Comparison of ENCODE assay signal across 8 mouse cellular contexts in the genomic region with DNA sequence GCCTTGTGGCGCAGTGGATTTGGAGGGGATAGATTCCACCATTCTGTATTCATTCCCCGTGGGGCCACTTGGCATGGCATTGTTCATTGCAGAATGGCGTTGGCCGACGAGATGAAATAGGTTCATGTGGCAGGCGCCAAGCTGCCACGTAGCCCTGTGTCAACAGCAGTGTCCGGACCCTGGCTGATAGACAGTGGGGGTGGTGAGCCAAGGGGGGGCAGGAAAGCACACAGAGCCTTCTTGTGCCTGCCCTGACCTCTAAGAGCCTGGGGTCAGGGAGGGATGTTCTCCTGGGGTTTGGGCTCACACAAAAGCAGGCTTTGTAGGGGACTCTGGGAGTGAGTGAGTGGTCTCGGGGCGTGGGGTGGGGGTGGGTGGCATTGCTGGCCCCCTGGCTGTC. TPM values are rescaled to one million over a fixed set of nuclear protein-coding genes. Genes with fewer than 3 reads are reported as not detected.
DNase-seq lines count a peak whose midpoint lies in the region; ATAC-seq and TF ChIP-seq lines count a peak whose summit lies in the region.

No protein-coding gene starts in this region.

- TF ChIP-seq EP300 in lung, postnatal 0 days (IDR thresholded peaks at IDR 0.05): no peak

- no peaks in the 10 kb centered on the region for H3K36me3 ChIP-seq in lung, postnatal 0 days (ENCODE audit: insufficient read depth, low read length)
- H3K36me3 ChIP-seq in limb, embryonic 12.5 days: peaks cover 20% of the 10 kb centered on the region

- H3K9me3 ChIP-seq in lung, postnatal 0 days (ENCODE audit: low read length): no peaks in the 10 kb centered on the region
- H3K9me3 ChIP-seq in limb, embryonic 12.5 days: no peaks in the 10 kb centered on the region

- peak; percentile 17; the same call in 1 of the 2 replicates for ATAC-seq in lung, postnatal 0 days
- no peak for ATAC-seq in limb, embryonic 12.5 days (ENCODE audit: insufficient number of reproducible peaks, insufficient read depth, low FRiP score, low TSS enrichment, low read depth)

- no peaks in the 10 kb centered on the region for H3K4me1 ChIP-seq in lung, postnatal 0 days (ENCODE audit: insufficient read depth, low read depth, low read length)
- 0 out of 2 replicates have a peak, but pooled peaks cover 3% of the 10 kb centered on the region for H3K4me1 ChIP-seq in limb, embryonic 12.5 days (replicated peaks)

- no peak overlapping the region for H3K9ac ChIP-seq in lung, postnatal 0 days (replicated peaks; ENCODE audit: low read depth)
- H3K9ac ChIP-seq in limb, embryonic 12.5 days (replicated peaks): no peak overlapping the region

- TF ChIP-seq CTCF in lung, postnatal 0 days (IDR thresholded peaks at IDR 0.05): no peak

- no peak overlapping the region for H3K4me3 ChIP-seq in lung, postnatal 0 days (ENCODE audit: low read depth, low read length)
- no peak overlapping the region for H3K4me3 ChIP-seq in limb, embryonic 12.5 days (replicated peaks)

- H3K27ac ChIP-seq in lung, postnatal 0 days (ENCODE audit: low read length): no peak overlapping the region
- 0 out of 2 replicates have a peak overlapping the region, but pooled peaks have one; percentile 26 for H3K27ac ChIP-seq in limb, embryonic 12.5 days

- peak; percentile 94 for DNase-seq in heart, adult 11 months
- no peak for DNase-seq in heart, postnatal 4 days
- DNase-seq in lung, postnatal 0 days (ENCODE audit: low spot score): no peak
- DNase-seq in lung, postnatal 4 days: no peak
- no peak for DNase-seq in frontal cortex, postnatal 25 days (ENCODE audit: low spot score in 2 of 2)
- DNase-seq in thymus, postnatal 4 days: no peak
- DNase-seq in urinary bladder, postnatal 25 days (ENCODE audit: low spot score): no peak

- WGBS in lung, postnatal 0 days: 46% methylated on average over 10 of the region's 10 CpGs
- 80% methylated on average over 10 of the region's 10 CpGs for WGBS in limb, embryonic 12.5 days

- H3K4me2 ChIP-seq in lung, postnatal 0 days (replicated peaks; ENCODE audit: low read depth, low read length): no peak overlapping the region
- H3K4me2 ChIP-seq in limb, embryonic 12.5 days: no peak overlapping the region

- no peaks in the 10 kb centered on the region for H3K27me3 ChIP-seq in lung, postnatal 0 days (replicated peaks; ENCODE audit: insufficient read depth, low read length)
- no peaks in the 10 kb centered on the region for H3K27me3 ChIP-seq in limb, embryonic 12.5 days

RNA-seq across cellular contexts. Expression of a gene that starts 8.4 kb away (rescaled TPM):
- 1 to 10 TPM; 5.9 to 6.0 TPM for total RNA-seq in heart, postnatal 4 days (2021)
- polyA plus RNA-seq in lung, postnatal 0 days (2015; fragmentation: Nextera tagmentation; extraction: Ambion mirVana): 4.7 and 5.6 TPM in 2 replicates
- polyA plus RNA-seq in limb, embryonic 12.5 days (2016; fragmentation: Nextera tagmentation; extraction: Ambion mirVana): 8.3 and 9.5 TPM in 2 replicates

RNA-seq across cellular contexts. Expression of a gene that starts 13.1 kb away (rescaled TPM):
- 10 to 100 TPM; 43.4 to 48.8 TPM for total RNA-seq in heart, postnatal 4 days (2021)
- 67.2 and 71.2 TPM in 2 replicates for polyA plus RNA-seq in lung, postnatal 0 days (2015; fragmentation: Nextera tagmentation; extraction: Ambion mirVana)
- polyA plus RNA-seq in limb, embryonic 12.5 days (2016; fragmentation: Nextera tagmentation; extraction: Ambion mirVana): 69.3 and 78.4 TPM in 2 replicates

RNA-seq across cellular contexts. Expression of a gene that starts 30.5 kb away (rescaled TPM):
- 1 to 10 TPM; 6.3 to 7.2 TPM for total RNA-seq in heart, postnatal 4 days (2021)
- polyA plus RNA-seq in lung, postnatal 0 days (2015; fragmentation: Nextera tagmentation; extraction: Ambion mirVana): 0.88 and 1.0 TPM in 2 replicates
- 3.1 and 3.3 TPM in 2 replicates for polyA plus RNA-seq in limb, embryonic 12.5 days (2016; fragmentation: Nextera tagmentation; extraction: Ambion mirVana)

RNA-seq across cellular contexts. Expression of a gene that starts 48.1 kb away (rescaled TPM):
- 10 to 100 TPM; 29.1 to 31.2 TPM for total RNA-seq in heart, postnatal 4 days (2021)
- polyA plus RNA-seq in lung, postnatal 0 days (2015; fragmentation: Nextera tagmentation; extraction: Ambion mirVana): 25.7 and 30.3 TPM in 2 replicates
- 36.2 and 37.7 TPM in 2 replicates for polyA plus RNA-seq in limb, embryonic 12.5 days (2016; fragmentation: Nextera tagmentation; extraction: Ambion mirVana)

RNA-seq across cellular contexts. Expression of a gene that starts 48.8 kb away (rescaled TPM):
- 1 to 10 TPM; 5.2 TPM for total RNA-seq in heart, postnatal 4 days (2021)
- polyA plus RNA-seq in lung, postnatal 0 days (2015; fragmentation: Nextera tagmentation; extraction: Ambion mirVana): 36.3 and 50.6 TPM in 2 replicates
- 0.24 TPM in 1 of 2 replicates, not detected in the other for polyA plus RNA-seq in limb, embryonic 12.5 days (2016; fragmentation: Nextera tagmentation; extraction: Ambion mirVana)
